In the genomic region with DNA sequence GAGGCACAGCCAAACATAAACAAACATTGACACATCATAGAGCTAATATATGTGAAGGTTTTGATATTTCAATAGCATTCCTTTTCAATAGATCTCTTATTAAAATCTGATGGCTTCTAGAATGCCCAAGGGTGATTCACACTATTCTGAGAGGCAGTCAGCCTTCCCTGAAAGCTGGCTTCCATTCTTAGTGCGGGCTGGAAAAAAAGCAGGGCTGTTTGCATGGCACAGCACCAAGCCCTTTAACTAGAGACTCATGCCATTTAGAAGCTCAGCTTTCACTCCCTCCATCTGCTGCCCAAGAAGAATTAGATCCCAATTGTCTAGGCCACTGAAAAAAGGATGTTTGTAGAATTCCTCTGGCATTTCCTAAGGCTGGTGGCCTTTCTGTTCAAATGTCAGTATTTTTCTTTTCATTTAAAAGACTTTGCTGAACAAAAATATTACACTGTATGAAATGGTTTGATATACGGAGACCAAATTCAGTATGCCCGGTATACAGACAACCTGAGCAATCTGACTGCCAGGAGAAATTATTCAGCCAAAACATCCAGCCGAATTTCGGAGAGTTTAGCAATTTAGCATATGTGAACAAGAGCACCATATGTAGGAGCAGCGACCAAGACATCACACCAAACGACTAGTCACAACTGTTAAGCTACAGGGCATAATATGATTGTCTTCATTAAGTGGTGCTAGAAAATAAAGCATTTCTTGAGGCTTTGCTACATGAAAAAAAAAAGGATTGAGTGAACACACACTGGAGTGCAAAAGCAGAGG, we compare ENCODE assay signal across 8 mouse cellular contexts.
DNase-seq lines count a peak whose midpoint lies in the region; ATAC-seq lines count a peak whose summit lies in the region.

No protein-coding gene starts in this region.

- peak overlapping the region; percentile 31; the same call in 1 of the 2 replicates for H3K27ac ChIP-seq in forebrain, embryonic 12.5 days
- no peak overlapping the region for H3K27ac ChIP-seq in forebrain, embryonic 11.5 days (ENCODE audit: low read depth, low read length)

- H3K27me3 ChIP-seq in forebrain, embryonic 12.5 days = no peaks in the 10 kb centered on the region
- no peaks in the 10 kb centered on the region for H3K27me3 ChIP-seq in forebrain, embryonic 11.5 days (ENCODE audit: control insufficient read depth, insufficient read depth, low read length)

- intact Hi-C loops in left cerebral cortex, postnatal 10 days (cut with DNase I) = no loop called here
- intact Hi-C loops in gastrocnemius, postnatal 36 days (cut with DNase I) = no loop called here

- WGBS in forebrain, embryonic 12.5 days = 61% methylated on average over 7 of the region's 7 CpGs
- WGBS in forebrain, embryonic 11.5 days = 69% methylated on average over 7 of the region's 7 CpGs

- H3K4me3 ChIP-seq in forebrain, embryonic 12.5 days (replicated peaks) = no peak overlapping the region
- no peak overlapping the region for H3K4me3 ChIP-seq in forebrain, embryonic 11.5 days (ENCODE audit: low read depth, low read length)

- no peak overlapping the region for H3K4me2 ChIP-seq in forebrain, embryonic 12.5 days
- no peak overlapping the region for H3K4me2 ChIP-seq in forebrain, embryonic 11.5 days (ENCODE audit: low read depth, low read length, severe bottlenecking)

- ATAC-seq in forebrain, embryonic 12.5 days (ENCODE audit: low FRiP score) = peak; percentile 71; the same call in 1 of the 2 replicates
- no peak for ATAC-seq in forebrain, embryonic 11.5 days (replicated peaks; ENCODE audit: low FRiP score)

- H3K9me3 ChIP-seq in forebrain, embryonic 12.5 days = no peaks in the 10 kb centered on the region
- no peaks in the 10 kb centered on the region for H3K9me3 ChIP-seq in forebrain, embryonic 11.5 days (ENCODE audit: control insufficient read depth, low read length)

- no peaks in the 10 kb centered on the region for H3K36me3 ChIP-seq in forebrain, embryonic 12.5 days (replicated peaks)
- no peaks in the 10 kb centered on the region for H3K36me3 ChIP-seq in forebrain, embryonic 11.5 days (ENCODE audit: control insufficient read depth, insufficient read depth, low read length)

- no peak for DNase-seq in forebrain, embryonic 11.5 days (ENCODE audit: low spot score)
- peak; percentile 69 for DNase-seq in right cerebral cortex, adult 18-20 months
- no peak for DNase-seq in right cerebral cortex, postnatal 14 days
- peak; percentile 30 to 55 for DNase-seq in left cerebral cortex, postnatal 10 days (ENCODE audit: extremely low spot score in 1 of 2, low spot score in 2 of 2)
- no peak for DNase-seq in adrenal gland, postnatal 4 days (ENCODE audit: low spot score in 2 of 2)
- DNase-seq in thymus, adult 18-20 months = no peak
- no peak for DNase-seq in gastrocnemius, postnatal 36 days

- H3K4me1 ChIP-seq in forebrain, embryonic 12.5 days = 0 out of 2 replicates have a peak, but pooled peaks cover 6% of the 10 kb centered on the region
- H3K4me1 ChIP-seq in forebrain, embryonic 11.5 days (replicated peaks; ENCODE audit: control insufficient read depth, insufficient read depth, low read length) = no peaks in the 10 kb centered on the region

- no peak overlapping the region for H3K9ac ChIP-seq in forebrain, embryonic 12.5 days
- no peak overlapping the region for H3K9ac ChIP-seq in forebrain, embryonic 11.5 days (ENCODE audit: low read length)

Comparison
In these comparisons a context has a peak if more than half of its experiments do, and no peak if none do; other contexts are left out.
1. DNase-seq: peak in right cerebral cortex, adult 18-20 months (single experiment) and left cerebral cortex, postnatal 10 days (2 of 2); none in forebrain, embryonic 11.5 days (single experiment), right cerebral cortex, postnatal 14 days (single experiment), adrenal gland, postnatal 4 days (0 of 2), thymus, adult 18-20 months (0 of 2) and gastrocnemius, postnatal 36 days (0 of 2).